7 mouse cellular contexts compared by ENCODE assay signal in genomic region chr7:15975904-15976303, GRCm38 (mm10). TPM values are rescaled to one million over a fixed set of nuclear protein-coding genes. Genes with fewer than 3 reads are reported as not detected.
DNase-seq lines count a peak whose midpoint lies in the region; ATAC-seq and TF ChIP-seq lines count a peak whose summit lies in the region.

No protein-coding gene starts in this region.

- H3K36me3 ChIP-seq in kidney, postnatal 0 days (ENCODE audit: insufficient read depth, low read length) = peaks cover 41% of the 10 kb centered on the region
- H3K36me3 ChIP-seq in ES-Bruce4 (ENCODE audit: control insufficient read depth, insufficient read depth, low read length, poor library complexity, severe bottlenecking) = no peaks in the 10 kb centered on the region
- peaks cover 22% of the 10 kb centered on the region for H3K36me3 ChIP-seq in lung, postnatal 0 days (ENCODE audit: insufficient read depth, low read length)

- no peak for ATAC-seq in kidney, postnatal 0 days (replicated peaks; ENCODE audit: low FRiP score, low read depth)
- peak; percentile 59 for ATAC-seq in lung, postnatal 0 days

- no peaks in the 10 kb centered on the region for H3K27me3 ChIP-seq in kidney, postnatal 0 days (ENCODE audit: insufficient read depth, low read length)
- no peaks in the 10 kb centered on the region for H3K27me3 ChIP-seq in ES-Bruce4 (ENCODE audit: control insufficient read depth, insufficient read depth, low read length, poor library complexity, severe bottlenecking)
- no peaks in the 10 kb centered on the region for H3K27me3 ChIP-seq in lung, postnatal 0 days (replicated peaks; ENCODE audit: insufficient read depth, low read length)

- no peak for TF ChIP-seq POLR2A in ES-Bruce4 (IDR thresholded peaks at IDR 0.05; ENCODE audit: insufficient read depth, low read length)

- peak; percentile 63 for DNase-seq in kidney, postnatal 0 days (ENCODE audit: low spot score)
- DNase-seq in kidney, adult 11 months = no peak
- peak; percentile 58 for DNase-seq in adrenal gland, postnatal 25 days
- DNase-seq in forelimb bud, embryonic 11.5 days (ENCODE audit: low read depth, low spot score) = peak; percentile 47
- DNase-seq in lung, postnatal 0 days (ENCODE audit: low spot score) = peak; percentile 75
- DNase-seq in thymus, postnatal 0 days (ENCODE audit: low spot score) = peak; percentile 50

- H3K9ac ChIP-seq in kidney, postnatal 0 days (ENCODE audit: low read depth, low read length) = no peak overlapping the region
- no peak overlapping the region for H3K9ac ChIP-seq in ES-Bruce4 (ENCODE audit: low read depth, poor library complexity, severe bottlenecking)
- no peak overlapping the region for H3K9ac ChIP-seq in lung, postnatal 0 days (replicated peaks; ENCODE audit: low read depth)

- no peak overlapping the region for H3K27ac ChIP-seq in kidney, postnatal 0 days
- H3K27ac ChIP-seq in ES-Bruce4 (ENCODE audit: insufficient read depth, low read length) = no peak overlapping the region
- no peak overlapping the region for H3K27ac ChIP-seq in lung, postnatal 0 days (ENCODE audit: low read length)

- H3K4me3 ChIP-seq in kidney, postnatal 0 days (replicated peaks; ENCODE audit: low read depth, low read length) = no peak overlapping the region
- H3K4me3 ChIP-seq in ES-Bruce4 (ENCODE audit: low read depth, low read length) = no peak overlapping the region
- H3K4me3 ChIP-seq in lung, postnatal 0 days (ENCODE audit: low read depth, low read length) = no peak overlapping the region

- no peaks in the 10 kb centered on the region for H3K4me1 ChIP-seq in kidney, postnatal 0 days (replicated peaks; ENCODE audit: insufficient read depth, low read length)
- no peaks in the 10 kb centered on the region for H3K4me1 ChIP-seq in ES-Bruce4 (ENCODE audit: control insufficient read depth, insufficient read depth, low read length)
- no peaks in the 10 kb centered on the region for H3K4me1 ChIP-seq in lung, postnatal 0 days (ENCODE audit: insufficient read depth, low read depth, low read length)

- TF ChIP-seq CTCF in kidney, postnatal 0 days (IDR thresholded peaks at IDR 0.05; ENCODE audit: low read depth) = peak; percentile 96
- peak; percentile 76 for TF ChIP-seq CTCF in ES-Bruce4 (IDR thresholded peaks at IDR 0.05; ENCODE audit: low read depth, low read length)
- TF ChIP-seq CTCF in lung, postnatal 0 days (IDR thresholded peaks at IDR 0.05) = peak; percentile 91

- 69% methylated on average over 4 of the region's 4 CpGs for WGBS in kidney, postnatal 0 days
- 72% methylated on average over 4 of the region's 4 CpGs for WGBS in lung, postnatal 0 days

- H3K4me2 ChIP-seq in kidney, postnatal 0 days (ENCODE audit: low read length) = no peak overlapping the region
- H3K4me2 ChIP-seq in lung, postnatal 0 days (replicated peaks; ENCODE audit: low read depth, low read length) = no peak overlapping the region

- H3K9me3 ChIP-seq in kidney, postnatal 0 days (replicated peaks; ENCODE audit: low read length) = no peaks in the 10 kb centered on the region
- H3K9me3 ChIP-seq in ES-Bruce4 (replicated peaks; ENCODE audit: control insufficient read depth, insufficient read depth, low read length, poor library complexity, severe bottlenecking) = no peaks in the 10 kb centered on the region
- no peaks in the 10 kb centered on the region for H3K9me3 ChIP-seq in lung, postnatal 0 days (ENCODE audit: low read length)

- TF ChIP-seq EP300 in ES-Bruce4 (IDR thresholded peaks at IDR 0.05; ENCODE audit: insufficient read depth, low read depth, low read length) = no peak
- TF ChIP-seq EP300 in lung, postnatal 0 days (IDR thresholded peaks at IDR 0.05) = no peak

RNA-seq across cellular contexts. Expression of gene Ehd2, which starts 8.5 kb away (rescaled TPM):
- polyA plus RNA-seq in kidney, postnatal 0 days (2015; fragmentation: Nextera tagmentation; extraction: Ambion mirVana) = 24.6 and 26.6 TPM in 2 replicates
- 4.6 and 4.9 TPM in 2 replicates for polyA plus RNA-seq in ES-Bruce4 (2011; ENCODE audit: insufficient read depth, insufficient read length, low read depth, missing spikeins)
- 38.3 and 41.0 TPM in 2 replicates for total RNA-seq in adrenal gland, postnatal 25 days (2021)
- 92.2 and 113 TPM in 2 replicates for polyA plus RNA-seq in lung, postnatal 0 days (2015; fragmentation: Nextera tagmentation; extraction: Ambion mirVana)
- 5.1 and 6.5 TPM in 2 replicates for polyA plus RNA-seq in thymus, postnatal 0 days (2015; fragmentation: Nextera tagmentation; extraction: Ambion mirVana)

RNA-seq across cellular contexts. Expression of gene Nop53, which starts 30.0 kb away (rescaled TPM):
- 213 and 221 TPM in 2 replicates for polyA plus RNA-seq in kidney, postnatal 0 days (2015; fragmentation: Nextera tagmentation; extraction: Ambion mirVana)
- polyA plus RNA-seq in ES-Bruce4 (2011; ENCODE audit: insufficient read depth, insufficient read length, low read depth, missing spikeins) = 283 and 299 TPM in 2 replicates
- 174 TPM in 2 replicates for total RNA-seq in adrenal gland, postnatal 25 days (2021)
- polyA plus RNA-seq in lung, postnatal 0 days (2015; fragmentation: Nextera tagmentation; extraction: Ambion mirVana) = 196 and 204 TPM in 2 replicates
- 273 and 293 TPM in 2 replicates for polyA plus RNA-seq in thymus, postnatal 0 days (2015; fragmentation: Nextera tagmentation; extraction: Ambion mirVana)

RNA-seq across cellular contexts. Expression of gene Selenow, which starts 53.7 kb away (rescaled TPM):
- polyA plus RNA-seq in kidney, postnatal 0 days (2015; fragmentation: Nextera tagmentation; extraction: Ambion mirVana) = 751 and 763 TPM in 2 replicates
- 93.1 and 101 TPM in 2 replicates for polyA plus RNA-seq in ES-Bruce4 (2011; ENCODE audit: insufficient read depth, insufficient read length, low read depth, missing spikeins)
- total RNA-seq in adrenal gland, postnatal 25 days (2021) = 156 and 160 TPM in 2 replicates
- 552 and 558 TPM in 2 replicates for polyA plus RNA-seq in lung, postnatal 0 days (2015; fragmentation: Nextera tagmentation; extraction: Ambion mirVana)
- polyA plus RNA-seq in thymus, postnatal 0 days (2015; fragmentation: Nextera tagmentation; extraction: Ambion mirVana) = 550 and 586 TPM in 2 replicates
